Mouse (Mus musculus): ENCODE measurements around the gene Nox3. TPM values are rescaled to one million over a fixed set of nuclear protein-coding genes. Genes with fewer than 3 reads are reported as not detected.

Nox3 gene
- total RNA-seq (2021) (not detected), polyA plus RNA-seq (2012; rRNA removed) (not detected in 2 replicates)
- long read RNA-seq: 0 reads

- DNase-seq: no peak
Observed at GRCm38 (mm10) chr17:3696161-3696560, at the start of gene Nox3. Gene Nox3 (minus strand): TSS chr17:3696261.

- no peak for DNase-seq
Observed at GRCm38 (mm10) chr17:3744402-3744801, 48.3 kb upstream of the Nox3 start.

- peak; percentile 57 for DNase-seq
Observed at GRCm38 (mm10) chr17:3736936-3737335, 40.9 kb upstream of the Nox3 start.

- peak; percentile 65 for DNase-seq
Observed at GRCm38 (mm10) chr17:3734286-3734685, 38.2 kb upstream of the Nox3 start.

GRCm38 (mm10) chr17:3705350-3705930 lies 9.4 kb upstream of the Nox3 start:
- DNase-seq: no peak

GRCm38 (mm10) chr17:3702320-3702719 lies 6.3 kb upstream of the Nox3 start:
- DNase-seq: peak; percentile 68

- DNase-seq: no peak
Observed at GRCm38 (mm10) chr17:3692817-3693216, 3.2 kb downstream of the Nox3 start.

- DNase-seq: no peak
Observed at GRCm38 (mm10) chr17:3690499-3691258, 5.4 kb downstream of the Nox3 start.

- no peak for DNase-seq
Observed at GRCm38 (mm10) chr17:3683662-3684061, 12.4 kb downstream of the Nox3 start.

GRCm38 (mm10) chr17:3669226-3669625 lies 26.8 kb downstream of the Nox3 start:
- DNase-seq: no peak

GRCm38 (mm10) chr17:3667287-3667686 lies 28.8 kb downstream of the Nox3 start:
- no peak for DNase-seq

- peak; percentile 51 for DNase-seq
Observed at GRCm38 (mm10) chr17:3665321-3665720, 30.7 kb downstream of the Nox3 start.

GRCm38 (mm10) chr17:3659497-3659896 lies 36.6 kb downstream of the Nox3 start:
- no peak for DNase-seq

- no peak for DNase-seq
Observed at GRCm38 (mm10) chr17:3650377-3650776, 45.7 kb downstream of the Nox3 start.

- DNase-seq: no peak
Observed at GRCm38 (mm10) chr17:3643582-3643981, 52.5 kb downstream of the Nox3 start.

GRCm38 (mm10) chr17:3641456-3641855 lies 54.6 kb downstream of the Nox3 start:
- no peak for DNase-seq

- no peak for DNase-seq
Observed at GRCm38 (mm10) chr17:3638757-3639156, 57.3 kb downstream of the Nox3 start.

- DNase-seq: no peak
Observed at GRCm38 (mm10) chr17:3632501-3632900, 63.6 kb downstream of the Nox3 start.

- DNase-seq: no peak
Observed at GRCm38 (mm10) chr17:3616329-3617216, 79.5 kb downstream of the Nox3 start.

GRCm38 (mm10) chr17:3615553-3615952 lies 80.5 kb downstream of the Nox3 start:
- no peak for DNase-seq

GRCm38 (mm10) chr17:3611781-3612075 lies 84.3 kb downstream of the Nox3 start:
- DNase-seq: no peak

GRCm38 (mm10) chr17:3610928-3611780 lies 84.9 kb downstream of the Nox3 start:
- DNase-seq: peak; percentile 45
